Mouse (Mus musculus) layer of hippocampus, adult 9-10 months (tissue): Measurements from ENCODE around the gene Fbxl17.

Source experiments
- DNase-seq: peaks from one replicate; pipeline ENCODE4 v3.0.0; 2022; ENCODE audit warnings: low spot score

Fbxl17 gene

GRCm38 (mm10) chr17:63459712-63460495, 39.9 kb downstream of the Fbxl17 start:
- DNase-seq, result no peak

GRCm38 (mm10) chr17:63458052-63458451, 41.8 kb downstream of the Fbxl17 start:
- no peak for DNase-seq

GRCm38 (mm10) chr17:63451311-63452006, 48.4 kb downstream of the Fbxl17 start:
- no peak for DNase-seq

DNA sequence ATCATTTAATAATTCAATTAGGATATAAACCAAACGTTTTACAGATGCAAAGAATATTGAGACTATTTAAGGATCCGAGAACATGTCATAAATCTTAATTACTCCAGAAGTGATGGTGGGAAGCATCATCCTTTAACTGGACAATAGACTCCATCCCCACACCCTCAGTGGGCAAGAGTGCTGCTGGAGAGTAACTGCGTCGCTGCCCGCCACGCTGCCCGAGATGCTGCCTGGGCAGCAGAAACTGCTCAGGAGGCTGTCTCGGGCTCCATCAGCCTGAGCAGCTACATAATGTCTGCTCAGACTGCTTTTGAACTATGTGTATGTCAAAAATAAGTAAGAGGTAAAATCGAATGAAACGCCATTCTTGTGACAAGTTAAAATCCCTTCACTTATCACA, 52.1 kb downstream of the Fbxl17 start:
- DNase-seq, result no peak

DNA sequence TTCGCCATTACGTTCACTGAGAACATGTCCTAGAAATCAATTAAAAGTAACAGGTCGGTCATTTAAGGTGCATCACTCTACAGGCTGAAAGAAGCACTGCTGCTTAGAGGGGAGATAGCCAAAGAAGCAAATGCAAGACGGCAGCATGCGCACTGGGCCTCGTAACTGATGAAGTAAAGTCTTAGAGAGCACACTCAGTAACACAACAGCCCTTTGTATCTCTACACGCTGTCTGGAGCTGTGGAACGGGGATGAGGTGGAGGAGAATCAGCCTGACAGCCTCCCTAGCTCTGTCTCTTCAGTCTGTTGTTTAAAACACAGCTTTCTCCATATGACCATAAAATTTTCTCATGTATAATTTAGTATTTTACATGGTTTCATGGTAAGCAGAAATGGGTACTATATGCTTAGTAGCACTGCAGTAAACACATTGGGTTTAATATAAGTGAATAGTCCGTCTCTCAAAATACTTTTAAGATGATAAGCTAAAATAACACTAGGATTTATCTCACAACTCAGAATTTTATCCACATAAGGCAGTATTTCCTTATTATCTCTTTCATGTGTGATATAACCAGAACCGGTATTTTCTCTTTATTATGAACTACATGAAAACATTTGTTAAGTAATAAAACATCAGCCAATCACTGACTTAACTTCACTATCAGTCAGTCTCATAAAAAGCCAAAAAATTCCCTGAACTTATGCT, 52.7 kb downstream of the Fbxl17 start:
- no peak for DNase-seq

DNA sequence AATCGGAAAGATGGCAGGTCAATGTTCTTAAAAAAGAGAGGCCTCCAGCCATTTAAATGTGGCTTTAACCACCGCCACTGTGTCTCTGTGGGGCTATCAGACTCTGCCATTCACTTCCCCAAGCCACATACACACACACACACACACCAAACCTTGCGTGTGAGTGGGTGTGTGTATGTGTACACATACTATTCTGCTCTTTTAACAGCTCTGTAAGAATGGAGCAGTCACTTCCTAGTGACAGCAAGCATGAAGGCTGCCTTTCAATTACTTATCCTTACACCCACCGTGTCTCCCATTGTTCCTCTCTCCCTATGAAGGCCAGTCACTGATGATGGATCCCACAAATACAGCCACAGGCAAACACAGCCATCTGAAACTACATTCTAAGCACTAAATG, 54.6 kb downstream of the Fbxl17 start:
- DNase-seq, result no peak

GRCm38 (mm10) chr17:63437424-63437823, 62.4 kb downstream of the Fbxl17 start:
- DNase-seq, result no peak

GRCm38 (mm10) chr17:63434081-63434480, 65.7 kb downstream of the Fbxl17 start:
- no peak for DNase-seq

DNA sequence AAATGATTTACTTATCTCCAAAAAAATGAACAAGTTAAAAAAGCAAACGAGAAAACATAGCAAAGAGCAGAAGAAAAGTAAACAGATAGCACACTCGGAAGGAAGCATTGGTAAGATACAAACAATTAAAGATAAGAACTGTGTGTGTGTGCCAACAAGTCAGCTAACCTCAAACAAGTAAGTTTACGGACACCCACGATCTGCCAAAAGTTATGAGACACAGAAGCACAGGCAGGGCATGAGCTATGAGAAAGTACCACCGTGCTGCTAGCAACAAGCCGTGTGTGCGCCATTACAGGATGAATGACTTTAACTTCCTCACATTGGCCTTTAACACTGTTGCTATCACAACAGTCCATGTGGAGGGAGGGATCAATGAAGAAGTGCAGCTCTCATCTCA, 68.2 kb downstream of the Fbxl17 start:
- no peak for DNase-seq

- DNase-seq, result no peak
Measured at GRCm38 (mm10) chr17:63430395-63431075, 69.3 kb downstream of the Fbxl17 start.

DNA sequence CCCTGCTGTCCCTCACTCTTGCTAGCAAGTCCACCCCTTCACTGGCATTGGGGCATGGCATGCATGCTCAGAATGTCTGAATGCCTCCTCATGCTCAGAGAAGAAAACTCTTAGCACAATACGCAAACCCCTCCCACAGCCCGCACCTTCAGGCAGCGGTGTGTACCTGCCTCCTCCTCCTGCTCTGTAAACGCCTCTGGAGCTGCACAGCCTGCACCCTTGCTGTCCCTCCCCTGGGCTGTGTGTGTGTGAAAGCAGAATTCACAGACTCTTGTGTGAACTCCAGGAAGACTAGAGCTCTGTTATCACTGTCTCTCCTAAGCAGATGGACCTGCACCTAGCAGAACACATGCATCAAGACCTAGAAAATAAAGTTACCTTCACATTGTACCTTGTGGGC, 76.0 kb downstream of the Fbxl17 start:
- DNase-seq, result no peak

GRCm38 (mm10) chr17:63422685-63423084, 77.1 kb downstream of the Fbxl17 start:
- DNase-seq, result no peak

- no peak for DNase-seq
Measured at GRCm38 (mm10) chr17:63421864-63422263, 78.0 kb downstream of the Fbxl17 start.

DNA sequence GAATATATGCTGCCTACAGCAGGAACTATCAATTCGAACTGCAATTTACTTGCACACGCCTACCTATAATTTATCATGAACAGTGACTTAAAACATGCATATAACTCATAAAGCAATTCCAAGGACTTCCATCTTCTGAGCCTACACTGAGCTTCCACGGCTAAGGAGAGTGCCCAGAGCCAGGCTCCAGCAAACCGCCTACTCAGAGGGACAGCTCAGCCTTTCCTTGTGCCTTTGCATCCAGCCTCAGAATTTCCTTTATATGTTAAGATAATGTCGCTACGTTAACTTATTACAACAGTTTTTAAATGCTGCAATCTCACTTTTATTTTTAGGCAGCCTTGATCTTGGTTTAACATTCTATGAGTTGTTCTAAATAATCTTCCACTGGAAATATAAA, 80.3 kb downstream of the Fbxl17 start:
- no peak for DNase-seq

DNA sequence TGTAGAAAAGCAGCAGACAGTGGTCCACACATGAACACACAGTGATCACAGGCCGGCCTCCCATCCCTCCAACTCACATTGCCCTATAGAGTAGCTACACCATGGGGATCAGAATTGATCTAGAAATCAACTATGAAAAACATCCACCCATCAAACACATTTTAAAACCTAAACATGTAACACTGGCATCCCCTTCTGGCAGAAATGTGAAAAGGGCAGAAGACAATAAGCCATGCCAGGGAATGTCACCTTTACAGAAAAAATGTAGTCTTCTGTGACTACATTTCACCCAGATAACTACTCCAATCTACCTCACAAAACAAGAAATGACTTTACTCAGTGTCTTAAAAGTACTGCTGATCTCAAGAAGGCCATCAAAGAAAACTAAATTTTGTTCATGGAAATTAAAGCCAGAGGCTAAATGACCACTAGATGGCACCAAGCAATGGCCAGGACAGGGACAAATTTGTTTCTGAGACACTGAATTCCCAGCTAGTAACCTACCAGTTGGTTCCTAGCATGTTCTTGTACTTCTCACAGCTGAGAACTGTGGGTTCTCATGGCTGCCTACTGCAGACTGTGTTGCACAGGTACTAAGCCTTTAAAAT, 85.7 kb downstream of the Fbxl17 start:
- no peak for DNase-seq

GRCm38 (mm10) chr17:63411564-63411963, 88.3 kb downstream of the Fbxl17 start:
- no peak for DNase-seq

DNA sequence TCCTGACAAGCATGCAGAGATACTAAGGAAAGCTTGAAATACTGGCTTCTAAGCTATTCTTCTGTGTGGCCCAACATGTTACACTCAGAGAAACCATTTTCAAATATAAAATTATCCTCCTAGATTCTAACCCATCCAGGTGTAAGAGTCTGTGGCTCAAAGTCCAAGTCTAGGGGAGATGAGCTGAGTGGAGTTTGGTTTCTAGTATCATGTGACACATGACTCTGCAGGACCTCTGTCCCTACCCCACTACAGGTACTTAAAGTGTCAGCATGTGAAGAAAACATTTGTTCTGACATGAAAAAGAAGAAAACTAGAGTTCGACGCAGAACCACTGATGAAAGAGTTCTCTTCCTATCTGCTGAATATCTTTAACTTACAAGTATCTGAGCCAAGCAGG, 89.7 kb downstream of the Fbxl17 start:
- DNase-seq, result no peak

DNA sequence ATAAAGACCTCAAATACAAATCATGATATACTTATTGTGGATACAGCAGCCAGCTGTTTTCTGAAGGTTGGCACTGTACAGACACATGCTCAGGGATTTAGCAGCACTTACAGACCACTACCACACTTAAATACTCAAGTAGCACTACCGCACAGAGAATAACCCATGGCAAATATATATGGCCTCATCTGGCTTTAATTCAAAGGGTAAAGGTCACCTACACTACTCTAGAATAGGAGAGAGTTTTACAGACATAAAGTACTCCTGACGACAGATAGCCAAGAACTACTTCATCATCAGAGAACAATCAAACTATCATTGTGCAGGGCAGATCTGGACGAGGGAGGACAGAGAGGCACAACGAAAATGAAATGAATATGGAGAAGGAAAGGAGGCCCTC, 93.9 kb downstream of the Fbxl17 start:
- DNase-seq, result no peak

DNA sequence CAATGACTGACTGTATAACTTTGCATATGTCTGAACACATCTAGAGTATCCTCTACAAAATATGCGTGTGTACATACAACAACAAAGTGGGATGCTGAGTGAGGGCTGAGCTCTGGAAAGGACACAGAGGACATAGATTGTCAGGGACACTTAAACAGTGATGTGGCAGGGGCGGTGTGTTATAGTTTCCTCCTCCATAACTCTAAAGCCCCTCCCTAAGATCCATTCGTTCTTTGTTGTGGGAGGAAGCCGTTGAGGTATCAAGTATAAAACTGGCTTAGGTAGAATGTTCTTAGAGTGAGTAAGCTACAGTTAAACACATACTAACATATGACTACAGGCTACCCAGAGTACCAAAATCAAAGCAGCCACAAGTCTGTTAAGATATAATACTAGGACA, 94.3 kb downstream of the Fbxl17 start:
- no peak for DNase-seq

GRCm38 (mm10) chr17:63404968-63405367, 94.8 kb downstream of the Fbxl17 start:
- no peak for DNase-seq

DNA sequence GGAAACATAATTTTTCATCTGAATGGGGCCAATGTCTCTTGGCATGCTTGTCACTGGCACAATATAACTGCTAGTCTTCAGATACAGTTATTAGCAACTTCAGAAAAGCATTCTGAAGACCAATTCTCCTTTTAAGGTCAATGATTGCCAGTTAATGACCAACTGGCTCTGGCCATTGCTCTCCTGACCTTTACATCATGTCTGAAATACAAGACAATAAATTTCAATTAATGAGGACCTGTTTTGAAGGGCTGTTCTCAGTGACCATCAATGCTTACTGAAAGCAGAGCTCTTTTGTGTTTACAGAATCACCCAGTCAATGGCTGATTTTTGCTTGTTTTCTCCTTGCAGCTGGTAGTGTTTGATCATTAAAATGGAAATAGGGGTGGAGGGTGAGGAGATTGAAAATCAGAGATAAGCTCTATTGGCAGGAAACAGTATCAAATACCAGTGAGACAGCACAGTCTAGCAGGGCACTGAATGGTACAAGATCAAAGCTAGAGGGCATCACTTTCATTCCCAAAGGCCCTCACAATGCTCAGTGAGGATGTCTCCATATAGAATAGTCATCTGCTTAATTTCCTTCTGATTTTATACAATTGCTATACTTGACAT, 95.9 kb downstream of the Fbxl17 start:
- DNase-seq, result no peak
